Mouse (Mus musculus) gastrocnemius, postnatal 36 days (tissue): ENCODE measurements around the gene Lrrc74b. TPM values are rescaled to one million over a fixed set of nuclear protein-coding genes. Genes with fewer than 3 reads are reported as not detected.
A peak's percentile ranks its signal among the peaks of the same experiment; 100 is the strongest.
"Not testable (repeated sequence)": the region's sequence is repeated elsewhere in the genome, so short reads cannot be mapped to it uniquely, and the experiment has no call there.

Source experiments
- DNase-seq, 2 experiments: peaks; one replicate each; pipeline ENCODE4 v3.0.0; 2022
- intact Hi-C: fragments of 180-260 bp; cut with DNase I; formaldehyde crosslinking; loops from one replicate; pipeline ENCODE4 v1.15.1; 2025
- total RNA-seq, 2 experiments: library from RNA; stranded (reverse); gene quantifications; 2 replicates each; pipeline ENCODE4 v1.2.3; 2021

The Lrrc74b gene
- total RNA-seq, 2 experiments from 2014 or later: 1.0 to 1.6 TPM

DNA sequence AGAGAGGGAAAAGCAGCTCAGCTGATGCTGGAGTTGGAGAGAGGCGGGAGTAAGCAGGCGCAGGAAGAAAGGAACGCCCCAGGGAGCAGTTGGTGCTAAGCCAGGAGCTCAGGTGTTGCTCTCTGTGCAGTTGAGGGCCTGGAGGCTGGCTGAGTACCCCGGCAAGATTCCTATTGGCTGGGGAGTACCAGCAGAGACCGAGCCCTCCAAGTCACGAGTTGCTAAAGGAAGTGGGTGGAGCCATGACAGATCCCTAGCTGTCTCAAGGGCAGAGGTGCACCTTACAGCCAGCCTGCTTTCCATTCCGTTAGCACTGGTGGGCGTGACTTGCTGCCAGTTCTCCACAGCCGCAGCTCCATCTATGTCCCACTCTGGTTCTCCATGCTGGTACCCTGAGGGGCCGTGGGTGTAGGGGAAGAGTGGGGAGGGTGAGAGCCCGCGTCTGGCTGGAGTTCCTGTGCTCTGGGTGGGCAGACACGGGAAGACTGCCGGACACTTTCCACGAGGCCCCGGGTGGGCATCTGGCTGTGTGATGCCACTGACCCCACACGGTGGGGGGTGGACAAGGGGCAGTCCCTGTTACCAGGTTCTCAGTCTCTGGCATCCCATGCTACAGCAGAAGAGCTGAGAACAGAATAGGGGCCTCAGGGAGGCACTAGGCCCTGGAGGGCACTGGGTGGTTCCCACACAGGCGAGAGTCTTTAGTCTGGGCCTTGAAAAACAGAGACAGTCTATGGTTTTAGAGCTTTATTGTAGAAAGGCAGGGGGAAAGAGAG lies 6.9 kb downstream of the Lrrc74b start:
- intact Hi-C loops: no loop called here

DNA sequence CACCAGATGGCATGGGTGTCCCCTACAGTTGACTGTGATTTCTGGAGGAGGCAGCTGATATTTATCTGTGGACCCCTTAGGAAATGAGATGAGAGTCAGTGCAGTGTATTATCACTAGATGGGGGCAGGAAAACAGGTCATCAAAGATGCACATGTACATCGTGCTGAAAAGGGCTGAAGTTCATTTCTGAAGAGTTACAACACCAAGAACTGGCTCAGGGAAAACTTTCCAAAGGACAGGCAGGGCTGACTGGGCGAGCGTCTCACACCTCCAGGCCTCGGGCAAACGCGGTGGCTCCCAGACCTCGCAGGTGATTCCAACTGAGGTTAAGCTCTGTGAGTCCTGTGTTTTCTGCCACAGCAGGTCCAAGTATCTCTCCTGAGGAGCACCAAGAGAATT lies 8.2 kb downstream of the Lrrc74b start:
- intact Hi-C loops: no loop called here
- no peak for DNase-seq

More for the DNA sequence above, 6.9 kb downstream of the Lrrc74b start:
- no peak for DNase-seq

DNA sequence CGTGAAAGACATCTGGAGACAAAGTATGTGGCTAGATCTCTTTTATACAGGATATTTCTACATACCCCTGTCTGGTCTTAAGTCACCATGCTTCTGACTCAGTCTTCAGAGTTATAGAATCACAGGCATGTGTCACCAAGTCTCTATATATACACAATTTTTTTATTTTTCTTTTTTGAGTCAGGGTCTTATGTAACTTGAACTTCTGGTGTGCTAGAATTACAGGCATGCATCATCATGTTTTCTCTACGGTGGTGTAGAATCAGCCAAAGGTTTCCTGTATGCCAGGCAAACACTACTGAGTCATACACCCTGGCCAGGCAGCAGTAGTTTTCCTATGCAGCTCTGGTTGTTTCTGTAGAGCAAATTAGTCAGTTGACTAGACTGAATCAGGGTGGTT lies 18.4 kb downstream of the Lrrc74b start:
- intact Hi-C loops: no loop called here
- DNase-seq: no peak

DNA sequence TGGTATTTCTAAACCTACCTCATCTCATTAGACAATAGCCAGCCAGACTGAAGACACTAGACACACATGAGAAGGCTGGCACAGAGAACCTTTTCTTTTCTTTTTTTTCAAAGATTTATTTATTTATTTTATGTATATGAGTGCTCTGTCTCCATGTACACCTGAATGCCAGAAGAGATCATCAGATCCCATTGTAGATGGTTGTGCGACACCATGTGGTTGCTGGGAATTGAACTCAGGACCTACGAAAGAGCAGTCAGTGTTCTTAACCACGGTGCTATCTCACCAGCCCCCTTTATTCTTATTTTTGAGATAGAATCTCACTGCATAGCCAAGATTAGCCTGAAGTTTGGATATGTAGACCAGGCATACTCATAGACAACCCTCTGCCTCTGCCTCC lies 24.5 kb downstream of the Lrrc74b start:
- intact Hi-C loops: no loop called here
- DNase-seq: no peak

DNA sequence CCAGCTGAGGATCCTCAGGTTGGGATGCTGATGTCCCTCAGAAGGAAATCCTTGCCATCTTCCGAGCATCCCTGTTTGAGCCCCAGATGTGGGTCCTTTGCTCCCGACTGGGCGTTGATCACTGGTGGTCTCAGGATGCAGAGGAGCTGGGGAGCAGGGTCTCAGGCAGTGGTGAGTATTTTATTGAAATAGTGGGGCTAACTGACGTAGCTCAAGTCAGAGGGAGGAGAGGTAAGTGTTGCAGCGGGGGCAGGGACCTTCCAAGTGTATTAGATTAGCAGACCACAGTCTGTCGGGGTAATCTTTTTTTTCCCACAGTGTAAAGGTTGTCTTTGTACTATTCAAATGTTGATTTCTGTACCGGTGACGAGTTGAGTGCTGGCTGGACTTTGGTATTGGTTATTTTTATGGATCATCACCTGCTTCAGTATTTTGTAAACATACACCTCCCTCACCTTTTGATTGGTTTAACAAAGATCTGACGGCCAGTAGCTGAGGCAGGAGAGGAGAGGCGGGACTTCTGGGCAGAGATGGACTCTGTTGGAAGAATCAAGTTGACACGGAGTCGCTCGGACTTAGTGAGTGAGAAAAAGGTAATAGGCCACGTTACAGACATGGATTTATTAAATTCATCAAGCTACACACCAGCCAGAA lies 28.2 kb downstream of the Lrrc74b start:
- intact Hi-C loops: loop anchor here (2.0 kb wide), 1 partner anchor 128 kb away; the partner anchor contains the start of gene Snap29
- no peak for DNase-seq

DNA sequence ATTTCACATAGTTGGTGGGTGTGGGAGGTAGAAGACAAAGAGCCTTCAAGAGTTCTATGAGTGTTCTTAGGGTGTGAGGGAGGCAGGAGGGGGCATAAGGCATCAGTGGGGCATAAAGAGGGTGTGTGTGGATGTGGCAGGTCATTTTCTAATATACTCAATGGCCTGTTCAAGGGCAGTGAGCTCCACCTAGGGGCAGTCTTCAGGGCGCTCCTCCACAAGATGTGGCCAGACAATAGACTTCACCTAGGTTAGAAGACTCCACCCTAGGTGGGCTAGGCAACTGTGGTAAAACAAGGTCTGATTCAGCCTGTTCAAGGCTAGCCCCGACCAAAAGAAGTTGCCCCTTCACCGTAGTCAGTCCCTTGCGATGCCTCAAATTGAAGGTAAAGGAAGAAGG lies 28.8 kb downstream of the Lrrc74b start:
- intact Hi-C loops: loop anchor here (2.0 kb wide), 1 partner anchor 127 kb away; the partner anchor contains the start of gene Snap29
- no peak for DNase-seq

DNA sequence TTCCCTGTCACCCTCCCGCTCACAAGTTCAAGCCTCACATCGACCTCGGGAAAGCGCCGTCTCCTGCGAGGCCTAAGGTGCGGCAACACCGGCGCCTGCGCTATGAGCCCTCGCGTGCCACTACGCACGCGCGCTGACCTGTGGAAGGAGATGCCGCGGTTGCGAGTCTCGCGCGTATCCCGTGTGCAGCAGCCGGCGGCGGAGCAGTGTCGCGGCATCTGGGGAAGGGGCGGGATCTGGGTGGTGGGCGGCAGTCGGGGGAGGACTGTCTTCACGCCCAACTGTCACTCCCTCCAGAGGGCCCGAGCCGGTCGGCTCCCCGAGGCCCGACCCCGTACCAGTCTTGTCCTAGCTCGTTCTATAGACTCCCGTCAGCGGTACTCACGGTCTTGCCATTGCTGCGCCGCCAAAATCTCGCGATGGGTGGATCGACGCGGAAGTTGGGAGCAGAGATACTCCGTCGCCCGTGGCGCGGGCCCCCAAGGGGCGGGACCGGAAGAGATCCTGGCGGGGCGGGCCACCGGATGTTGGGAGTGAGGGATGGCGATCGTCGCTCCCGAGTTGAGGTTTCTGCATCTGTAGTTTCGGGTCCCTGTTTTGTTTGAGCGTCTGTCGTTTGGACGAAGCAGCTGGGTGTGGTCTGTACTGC lies 30.3 kb downstream of the Lrrc74b start, which contains the start of gene Thap7:
TSS of gene Thap7 (minus strand) at position 497 of the 649 bp plus-strand sequence.
- intact Hi-C loops: no loop called here
- DNase-seq: peak; percentile 97

DNA sequence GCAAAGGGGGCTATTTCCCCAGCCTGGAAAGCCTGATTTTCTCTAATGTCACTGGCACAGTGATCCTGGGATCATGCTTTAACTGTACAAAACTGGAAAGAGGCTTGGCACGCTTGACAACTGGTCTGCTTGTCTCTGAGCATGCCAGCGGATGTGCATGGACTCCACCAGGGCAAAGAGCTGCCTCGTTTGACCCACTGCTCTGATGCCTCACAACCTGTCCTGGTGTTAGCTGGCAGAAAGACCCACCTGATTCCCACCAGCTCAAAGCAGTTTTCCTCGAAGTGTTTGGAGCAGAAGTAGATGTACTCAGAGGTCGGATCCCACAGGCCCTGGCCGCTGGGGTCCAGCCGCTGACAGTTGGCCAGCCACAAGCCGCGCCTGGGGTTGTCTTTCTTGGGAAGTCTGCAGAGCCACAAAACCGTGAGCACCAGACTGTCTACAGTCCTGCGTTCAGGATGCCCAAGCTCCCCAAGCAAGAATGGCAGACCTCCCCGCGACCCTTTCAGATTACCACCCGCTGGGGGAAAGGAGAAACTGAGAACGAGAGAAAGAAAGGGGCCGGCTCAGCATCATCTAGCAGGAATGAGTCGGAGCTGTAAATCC lies 31.0 kb downstream of the Lrrc74b start:
- intact Hi-C loops: no loop called here
- no peak for DNase-seq

DNA sequence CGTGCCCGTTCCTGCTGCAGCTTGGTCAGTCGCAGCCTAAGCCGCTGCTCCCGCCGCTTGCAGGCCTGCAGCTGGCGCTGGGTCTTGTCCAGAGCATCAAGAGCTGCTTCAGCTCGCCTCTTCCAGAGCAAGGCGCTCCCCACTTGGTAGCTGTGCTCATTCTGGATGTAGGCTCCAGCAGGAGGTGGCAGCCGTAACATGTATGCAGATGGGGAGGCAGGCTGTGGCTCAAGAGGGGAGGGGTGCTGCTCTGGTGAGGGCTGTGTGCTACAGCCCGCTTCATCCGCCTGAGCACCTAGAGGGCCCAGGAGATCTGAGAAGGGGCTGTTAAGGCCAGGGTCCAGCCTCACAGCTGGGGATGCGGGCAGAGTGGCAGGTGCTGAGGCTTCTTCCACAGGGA lies 32.8 kb downstream of the Lrrc74b start:
- intact Hi-C loops: no loop called here
- DNase-seq: no peak

DNA sequence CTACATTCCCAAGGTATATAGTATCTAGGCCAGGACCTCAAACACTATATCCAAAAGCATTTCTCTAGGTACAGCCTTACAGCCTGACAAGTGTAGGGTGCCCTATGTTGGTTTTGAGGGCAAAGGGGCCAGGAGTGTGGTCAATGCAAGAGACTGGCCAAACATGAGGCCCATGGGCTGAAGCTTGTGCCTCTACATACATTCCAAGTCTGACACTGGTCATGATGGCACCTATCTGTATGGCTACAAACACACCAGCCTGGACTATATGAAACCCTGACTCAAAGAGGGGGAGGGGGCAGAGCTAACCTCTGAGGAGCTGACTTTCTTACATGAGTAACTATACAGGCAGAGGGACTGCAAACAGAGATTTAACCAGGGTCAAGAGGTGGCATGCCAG lies 33.4 kb downstream of the Lrrc74b start:
- intact Hi-C loops: no loop called here

DNA sequence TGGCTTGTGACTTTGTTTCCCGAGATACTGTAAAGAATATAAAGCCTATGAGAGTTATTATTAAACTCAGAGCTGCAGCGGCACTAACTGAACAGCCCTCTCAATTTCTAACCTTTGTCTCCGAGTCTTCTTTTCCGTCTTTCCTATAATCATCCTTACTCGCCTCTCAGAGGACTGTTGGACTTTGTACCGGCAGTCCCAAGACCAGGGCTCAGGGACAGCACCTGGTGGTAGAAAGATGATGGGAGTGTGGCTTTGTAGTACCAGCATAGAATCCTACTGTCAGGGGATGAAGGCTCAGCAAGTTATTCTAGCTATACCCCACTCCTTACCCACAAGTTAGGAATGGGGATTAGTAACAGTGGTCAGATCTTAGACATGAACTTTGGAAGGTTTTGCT lies 34.8 kb downstream of the Lrrc74b start:
- DNase-seq: no peak
- intact Hi-C loops: no loop called here

More for the DNA sequence above, 33.4 kb downstream of the Lrrc74b start:
- DNase-seq: no peak

DNA sequence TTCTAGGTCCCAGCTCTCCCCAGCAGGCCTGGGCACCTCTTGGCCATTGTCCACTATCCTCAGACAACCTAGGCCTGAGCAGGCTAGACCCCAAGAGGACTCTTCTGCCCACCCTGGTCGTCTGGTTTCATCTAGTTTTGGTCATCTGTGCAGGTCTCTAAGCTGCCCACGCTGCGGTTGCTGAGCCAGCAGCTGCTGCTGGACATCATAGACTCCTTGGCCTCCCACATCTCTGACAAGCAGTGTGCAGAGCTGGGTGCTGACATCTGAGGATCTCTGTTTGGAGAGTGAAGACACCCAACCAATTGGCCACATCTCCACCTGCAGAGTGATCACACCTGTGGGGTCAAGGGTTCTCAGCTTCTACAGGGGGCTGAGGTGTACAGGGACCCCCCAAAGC lies 35.5 kb downstream of the Lrrc74b start:
- intact Hi-C loops: no loop called here
- no peak for DNase-seq

DNA sequence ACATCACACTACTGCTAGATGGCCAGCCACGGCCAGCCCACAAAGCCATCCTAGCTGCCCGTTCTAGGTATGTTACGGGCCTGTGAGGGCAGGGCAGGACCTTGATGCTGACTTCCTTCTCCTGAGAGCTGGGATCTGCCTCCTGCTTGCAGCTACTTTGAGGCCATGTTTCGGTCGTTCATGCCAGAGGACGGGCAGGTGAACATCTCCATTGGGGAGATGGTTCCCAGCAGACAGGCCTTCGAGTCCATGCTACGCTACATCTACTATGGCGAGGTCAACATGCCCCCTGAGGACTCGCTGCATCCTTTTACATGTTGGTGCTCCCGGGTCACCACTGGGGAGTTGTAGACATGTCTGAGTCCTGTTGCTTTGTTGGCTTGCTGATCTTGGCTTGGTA lies 36.9 kb downstream of the Lrrc74b start:
- DNase-seq: no peak
- intact Hi-C loops: no loop called here

DNA sequence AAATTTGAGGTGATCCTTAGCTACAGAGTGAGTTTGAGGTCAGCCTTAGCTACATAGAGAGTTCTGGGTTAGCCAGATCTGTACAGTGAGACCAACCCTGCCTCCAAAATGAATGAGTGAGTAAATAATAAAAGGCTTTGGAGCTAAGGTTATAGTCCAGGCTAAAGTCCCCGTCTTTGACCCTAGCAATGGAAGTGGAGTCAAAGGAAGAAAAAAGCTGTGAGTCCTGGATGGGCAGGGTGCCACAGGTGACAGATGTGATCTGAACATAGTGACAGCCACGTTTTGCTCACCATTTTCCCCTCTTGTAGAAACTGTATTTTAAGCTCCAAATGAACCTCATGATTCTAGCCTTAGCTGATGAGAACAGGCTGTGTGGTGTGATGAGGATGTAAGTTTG lies 42.1 kb downstream of the Lrrc74b start:
- no peak for DNase-seq
- intact Hi-C loops: no loop called here

DNA sequence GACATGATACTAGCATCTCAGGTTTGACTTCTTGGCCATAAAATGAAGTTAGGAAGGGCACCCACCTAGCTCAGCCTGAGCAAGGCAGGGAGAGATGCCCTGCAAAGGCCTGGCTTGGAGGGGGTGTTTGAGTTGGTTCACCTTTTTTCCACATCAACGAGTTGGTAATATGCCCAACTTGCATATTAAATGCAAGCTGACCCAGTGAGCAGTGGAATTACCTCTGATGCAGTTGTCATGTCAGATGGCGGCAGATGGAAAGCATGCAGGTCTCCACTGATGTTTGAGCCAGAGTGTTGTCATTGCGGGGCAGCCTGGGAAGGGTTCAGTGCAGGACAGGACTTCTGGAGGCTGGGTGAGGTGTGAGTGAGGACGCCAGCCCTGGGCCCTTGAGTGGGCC lies 49.6 kb downstream of the Lrrc74b start:
- no peak for DNase-seq
- intact Hi-C loops: no loop called here

DNA sequence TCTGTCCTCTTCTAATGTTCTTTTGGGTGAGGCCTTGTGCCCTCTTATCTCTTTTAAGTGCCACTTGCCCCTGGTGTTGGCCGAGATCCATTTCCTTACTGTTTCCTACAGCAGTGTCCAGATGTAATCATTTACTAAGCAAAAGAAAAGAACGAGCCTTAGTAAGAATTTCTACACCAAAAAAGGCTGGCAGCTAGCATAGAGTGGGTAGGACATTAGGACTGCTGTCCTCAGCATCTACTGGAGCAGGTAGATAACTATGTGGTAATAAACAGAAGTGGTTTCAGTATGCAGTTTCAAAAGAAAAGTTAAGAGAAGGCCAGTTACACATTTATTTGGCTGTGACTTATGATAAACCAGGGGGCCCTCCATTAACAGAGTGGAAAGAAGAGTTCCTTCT lies 50.4 kb downstream of the Lrrc74b start:
- DNase-seq: no peak
- intact Hi-C loops: no loop called here

DNA sequence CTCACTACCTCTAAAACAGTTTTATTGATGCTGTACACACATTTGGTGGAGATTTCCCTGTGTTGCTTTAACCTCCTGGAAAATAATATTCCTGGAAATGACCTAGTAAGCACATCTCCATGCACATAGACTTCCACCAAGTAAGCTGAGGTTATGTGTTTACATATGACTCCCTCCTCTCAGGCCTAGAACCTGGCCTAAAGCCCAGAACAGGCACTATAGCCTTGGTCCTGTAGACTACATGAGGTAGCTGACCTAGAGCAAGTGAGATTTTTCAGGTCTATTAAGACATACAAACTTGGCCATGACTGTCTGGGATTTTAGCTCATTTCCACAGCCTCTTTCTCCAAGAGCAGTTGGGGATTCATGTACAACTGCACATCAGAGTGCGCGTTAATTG lies 50.9 kb downstream of the Lrrc74b start:
- intact Hi-C loops: no loop called here
- DNase-seq: no peak

DNA sequence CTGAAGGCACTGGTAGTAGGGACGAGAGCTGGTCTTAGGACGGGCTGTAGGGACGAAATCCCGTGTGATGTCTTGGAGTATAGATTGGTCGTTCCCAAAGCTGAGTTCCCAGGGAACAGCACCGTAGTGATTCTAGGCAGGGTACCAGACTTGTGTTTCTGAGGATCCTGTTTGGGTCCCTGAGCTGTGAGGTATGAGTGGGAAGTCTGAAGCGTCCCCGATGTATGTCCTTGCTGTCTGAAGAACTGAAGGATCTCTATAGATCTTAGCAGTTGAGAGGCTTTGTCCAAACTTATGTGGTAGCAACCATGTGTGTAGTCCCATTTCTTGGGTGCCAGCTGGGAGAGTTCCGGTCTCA lies 51.8 kb downstream of the Lrrc74b start:
- intact Hi-C loops: no loop called here
- no peak for DNase-seq

DNA sequence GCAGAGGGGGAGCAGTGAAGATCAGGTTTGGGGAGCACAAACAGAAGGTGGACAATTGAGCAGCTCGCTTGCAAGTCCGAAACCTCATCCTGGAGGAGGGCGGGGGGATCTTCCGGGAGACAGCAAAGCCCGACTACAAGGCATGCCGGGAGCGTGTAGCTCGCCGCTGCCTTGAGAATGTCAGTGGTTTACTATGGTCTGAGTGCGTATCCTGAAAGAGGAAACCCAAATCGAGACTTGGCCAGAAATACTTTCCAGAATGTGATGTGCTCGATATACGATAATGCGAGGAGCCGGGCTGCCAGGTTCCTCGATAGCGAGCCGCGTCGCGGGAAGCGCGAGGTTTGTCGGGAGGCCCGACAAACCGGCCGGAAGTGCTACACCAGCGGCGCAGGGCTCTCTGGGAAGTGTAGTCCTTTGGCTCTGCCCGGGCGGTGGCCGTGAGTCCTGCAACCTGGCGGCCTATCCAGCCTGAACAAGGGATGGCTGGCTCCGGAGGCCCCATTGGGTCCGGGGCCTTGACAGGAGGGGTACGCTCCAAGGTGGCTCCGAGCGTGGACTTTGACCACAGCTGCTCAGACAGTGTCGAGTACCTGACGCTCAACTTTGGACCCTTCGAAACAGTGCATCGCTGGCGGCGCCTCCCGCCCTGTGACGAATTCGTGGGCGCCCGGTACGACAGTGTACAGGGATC lies 52.4 kb downstream of the Lrrc74b start, which contains the start of gene Lztr1:
TSS of gene Lztr1 (plus strand) at position 143 of the 694 bp plus-strand sequence.
- intact Hi-C loops: no loop called here
- peak; percentile 83 to 87 for DNase-seq

DNA sequence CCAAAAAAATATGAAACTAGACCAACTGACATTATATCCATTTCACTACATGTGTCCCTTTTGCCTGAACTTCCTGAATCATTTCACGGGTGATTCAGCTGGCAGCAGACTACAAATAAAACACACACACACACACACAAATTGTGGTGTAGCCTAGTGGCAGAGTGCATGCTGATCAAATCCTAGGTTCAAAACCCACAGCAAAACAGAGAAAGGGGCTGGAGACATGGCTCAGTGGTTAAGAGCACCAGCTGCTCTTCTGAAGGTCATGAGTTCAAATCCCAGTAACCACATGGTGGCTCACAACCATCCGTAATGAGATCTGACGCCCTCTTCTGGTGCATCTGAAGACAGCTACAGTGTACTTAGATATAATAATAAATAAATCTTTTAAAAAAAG lies 53.0 kb downstream of the Lrrc74b start:
- DNase-seq, intact Hi-C loops: not testable (repeated sequence)
